Mouse (Mus musculus) liver, adult 2 months (tissue): ENCODE measurements around the gene Abcb5. TPM values are rescaled to one million over a fixed set of nuclear protein-coding genes. Genes with fewer than 3 reads are reported as not detected.

ENCODE experiments used
- DNase-seq: peaks from one replicate; pipeline ENCODE4 v3.0.0-alpha.2; 2011; ENCODE audit warnings: low read depth, low spot score; ENCODE audit errors: extremely low read depth
- H3K27ac ChIP-seq: fragments of 200-500 bp; replicated peaks from 2 replicates; pipeline ENCODE4 v1.5.1; 2012; ENCODE audit warnings: low read depth, mild to moderate bottlenecking, control low read depth, inconsistent platforms, low read length; ENCODE audit not compliant: insufficient read depth
- H3K27me3 ChIP-seq: fragments of 200-500 bp; 2 replicates; pipeline ENCODE4 v1.6.1; 2012; ENCODE audit warnings: mild to moderate bottlenecking, moderate library complexity, low read length, inconsistent platforms; ENCODE audit not compliant: control insufficient read depth, insufficient read depth
- H3K36me3 ChIP-seq: fragments of 200-500 bp; 2 replicates; pipeline ENCODE4 v1.6.1; 2012; ENCODE audit warnings: low read length, inconsistent platforms; ENCODE audit not compliant: control insufficient read depth, insufficient read depth
- H3K4me1 ChIP-seq: fragments of 200-500 bp; 2 replicates; pipeline ENCODE4 v1.6.1; 2011; ENCODE audit warnings: low read length; ENCODE audit not compliant: control insufficient read depth, insufficient read depth
- H3K4me3 ChIP-seq: fragments of 200-500 bp; 2 replicates; pipeline ENCODE4 v1.5.1; 2011; ENCODE audit warnings: low read depth, mild to moderate bottlenecking, control low read depth, low read length, moderate library complexity; ENCODE audit not compliant: insufficient read depth
- H3K79me2 ChIP-seq: fragments of 200-500 bp; 2 replicates; pipeline ENCODE4 v1.6.1; 2012; ENCODE audit warnings: inconsistent platforms, mild to moderate bottlenecking, low read length, moderate library complexity; ENCODE audit not compliant: control insufficient read depth, insufficient read depth
- H3K9ac ChIP-seq: fragments of 200-500 bp; 2 replicates; pipeline ENCODE4 v1.6.1; 2012; ENCODE audit warnings: low read depth, mild to moderate bottlenecking, control low read depth, inconsistent platforms, low read length
- CTCF ChIP-seq: fragments of 200-500 bp; IDR thresholded peaks from 2 replicates; pipeline ENCODE4 v1.5.1; 2011; ENCODE audit warnings: low read depth, low read length, control low read depth
- POLR2A ChIP-seq: fragments of 200-500 bp; IDR thresholded peaks from 2 replicates; pipeline ENCODE4 v1.6.1; 2011; ENCODE audit warnings: low read length, control low read depth; ENCODE audit not compliant: insufficient read depth; ENCODE audit errors: extremely low read depth
- WGBS: fragments of 180-500 bp; shearing (Covaris S2); methylation state at CpG from one replicate; pipeline ENCODE4 v1.1.7; 2018; 5-methylcytosine and 5-hydroxymethylcytosine counted together
- polyA plus RNA-seq: library from polyadenylated mRNA; depleted of rRNA; stranded (reverse); fragments of >200 nt; gene quantifications from 2 replicates; pipeline ENCODE4 v1.2.3, GENCODE M21; 2012; rRNA removed
- total RNA-seq: library from RNA; depleted of rRNA; stranded (reverse); fragments of >200 nt; gene quantifications from 2 replicates; pipeline ENCODE4 v1.2.3, GENCODE M21; 2014; rRNA removed

The Abcb5 gene
- not detected in 2 replicates for total RNA-seq
- not detected in 2 replicates for polyA plus RNA-seq

GRCm38 (mm10) chr12:118966321-118966720 lies at the start of gene Abcb5:
Gene Abcb5 (minus strand): TSS chr12:118966421.
- Histone ChIP-seq H3K27ac (no peak within 1 kb of the TSS), H3K36me3 (no peaks in the 10 kb centered on the region), H3K9ac (no peak within 1 kb of the TSS), H3K79me2 (no peaks in the 10 kb centered on the region), H3K4me1 (no peaks in the 10 kb centered on the region), H3K27me3 (no peaks in the 10 kb centered on the region), H3K4me3 (no peak within 1 kb of the TSS)
- 74% methylated on average over 4 of the region's 4 CpGs for WGBS
- DNase-seq, result no peak
- TF ChIP-seq CTCF (no peak), POLR2A (no peak)

GRCm38 (mm10) chr12:118999230-118999629 lies 33.0 kb upstream of the Abcb5 start:
- H3K27ac ChIP-seq, result no peak overlapping the region
- H3K79me2 ChIP-seq, result no peaks in the 10 kb centered on the region
- H3K36me3 ChIP-seq, result no peaks in the 10 kb centered on the region
- H3K4me1 ChIP-seq, result no peaks in the 10 kb centered on the region
- 62% methylated on average over 2 of the region's 2 CpGs for WGBS
- no peak overlapping the region for H3K4me3 ChIP-seq
- DNase-seq, result no peak
- no peaks in the 10 kb centered on the region; the same call in 1 of the 2 replicates for H3K27me3 ChIP-seq
- no peak overlapping the region for H3K9ac ChIP-seq
- TF ChIP-seq POLR2A (no peak), CTCF (no peak)

- H3K4me1 ChIP-seq, result no peaks in the 10 kb centered on the region
- no peaks in the 10 kb centered on the region; the same call in 1 of the 2 replicates for H3K27me3 ChIP-seq
- H3K79me2 ChIP-seq, result no peaks in the 10 kb centered on the region
- peak; percentile 17 for DNase-seq
- no peak overlapping the region for H3K4me3 ChIP-seq
- H3K36me3 ChIP-seq, result no peaks in the 10 kb centered on the region
- no peak overlapping the region for H3K27ac ChIP-seq
- TF ChIP-seq CTCF, result no peak
- no peak for TF ChIP-seq POLR2A
- WGBS, result 61% methylated on average over 1 of the region's 1 CpGs
- no peak overlapping the region for H3K9ac ChIP-seq
These were observed 28.3 kb upstream of the Abcb5 start for GRCm38 (mm10) chr12:118994328-118995166.

- TF ChIP-seq POLR2A (no peak), CTCF (no peak)
- H3K4me1 ChIP-seq, result no peaks in the 10 kb centered on the region
- no peak for DNase-seq
- H3K9ac ChIP-seq, result no peak overlapping the region
- no peaks in the 10 kb centered on the region for H3K27me3 ChIP-seq
- H3K27ac ChIP-seq, result no peak overlapping the region
- H3K36me3 ChIP-seq, result no peaks in the 10 kb centered on the region
- H3K79me2 ChIP-seq, result no peaks in the 10 kb centered on the region
- H3K4me3 ChIP-seq, result no peak overlapping the region
- WGBS, result 69% methylated on average over 1 of the region's 1 CpGs
These were observed 18.6 kb upstream of the Abcb5 start for GRCm38 (mm10) chr12:118984852-118985251.

- 0 out of 2 replicates have a peak, but pooled peaks cover 2% of the 10 kb centered on the region for H3K27me3 ChIP-seq
- no peaks in the 10 kb centered on the region for H3K36me3 ChIP-seq
- no peak overlapping the region for H3K4me3 ChIP-seq
- 30% methylated on average over 13 of the region's 13 CpGs for WGBS
- no peak overlapping the region for H3K27ac ChIP-seq
- no peak overlapping the region for H3K9ac ChIP-seq
- TF ChIP-seq POLR2A, result no peak
- 0 out of 2 replicates have a peak, but pooled peaks have one; percentile 15 for TF ChIP-seq CTCF
- DNase-seq, result peak; percentile 54
- H3K79me2 ChIP-seq, result no peaks in the 10 kb centered on the region
- no peaks in the 10 kb centered on the region for H3K4me1 ChIP-seq
These were observed 35.6 kb downstream of the Abcb5 start for GRCm38 (mm10) chr12:118930386-118931318.
